In the genomic region with DNA sequence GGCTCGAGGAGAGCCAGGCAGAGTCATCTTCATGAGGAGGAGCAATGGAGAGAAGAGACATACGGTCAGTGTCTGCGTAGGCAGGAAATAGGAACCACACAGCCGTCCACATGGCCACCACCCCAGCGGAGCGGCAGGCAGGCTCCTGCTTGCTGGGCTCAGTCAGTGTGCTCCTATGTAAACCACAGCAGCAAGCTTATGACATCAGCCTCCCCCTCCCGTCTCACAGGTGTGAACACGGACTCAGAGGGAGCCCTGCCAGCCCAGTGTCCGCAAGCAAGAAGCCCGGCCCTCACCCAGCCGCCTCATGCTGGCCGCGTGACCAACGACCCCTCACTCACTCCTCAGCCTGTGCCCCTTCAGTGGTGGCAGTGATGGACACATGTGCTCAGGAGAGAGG, we compare ENCODE assay signal across 17 mouse cellular contexts.
A peak's percentile ranks its signal among the peaks of the same experiment; 100 is the strongest.
DNase-seq lines count a peak whose midpoint lies in the region; ATAC-seq and TF ChIP-seq lines count a peak whose summit lies in the region.
"Had no signal": no experiment of that assay in that cellular context is flagged by ENCODE, and none has a peak within 500 bp of the region (broad histone marks: within the 10 kb centered on the region; RNA-seq: fewer than 3 reads in every experiment).

No protein-coding gene starts in this region.

- H3K27me3 ChIP-seq in heart, embryonic 12.5 days (replicated peaks): no peaks in the 10 kb centered on the region
- H3K27me3 ChIP-seq: midbrain, embryonic 15.5 days had no signal

- no peak for ATAC-seq in heart, embryonic 12.5 days (ENCODE audit: insufficient number of reproducible peaks, low FRiP score)
- ATAC-seq: forebrain, postnatal 0 days; hindbrain, embryonic 16.5 days; midbrain, embryonic 15.5 days had no signal

- no peak overlapping the region for H3K9ac ChIP-seq in heart, embryonic 12.5 days
- H3K9ac ChIP-seq: forebrain, postnatal 0 days; midbrain, embryonic 15.5 days had no signal

- no peaks in the 10 kb centered on the region for H3K36me3 ChIP-seq in heart, embryonic 12.5 days
- H3K36me3 ChIP-seq: midbrain, embryonic 15.5 days had no signal

- DNase-seq in heart, adult 8-10 months (ENCODE audit: low spot score): no peak
- DNase-seq in left cerebral cortex, adult 2 months (ENCODE audit: extremely low spot score in 1 of 2, low spot score in 2 of 2): peak; percentile 28 to 30
- no peak for DNase-seq in left cerebral cortex, adult 11 months (ENCODE audit: low spot score)
- DNase-seq in urinary bladder, postnatal 14 days (ENCODE audit: low spot score): peak; percentile 73
- no peak for DNase-seq in urinary bladder, postnatal 10 days (ENCODE audit: low spot score)
- DNase-seq in telencephalon, adult 2 months (ENCODE audit: low read depth, low spot score): peak; percentile 8
- DNase-seq in yolk sac, embryonic 10.5 days (ENCODE audit: low spot score): no peak
- DNase-seq: adrenal gland, postnatal 14 days; B cell, adult 2 months; cerebellum, postnatal 36 days; forebrain, postnatal 0 days; kidney, adult 8-10 months; thymus, adult 18-20 months had no signal

- WGBS in heart, embryonic 12.5 days: 49% methylated on average over 14 of the region's 14 CpGs

- H3K27ac ChIP-seq in heart, embryonic 12.5 days (ENCODE audit: poor library complexity, severe bottlenecking): peak overlapping the region; percentile 94
- no peak overlapping the region for H3K27ac ChIP-seq in left cerebral cortex, adult 2 months
- H3K27ac ChIP-seq: macrophage; midbrain, embryonic 15.5 days had no signal

- peaks cover 7% of the 10 kb centered on the region; the same call in 1 of the 2 replicates for H3K9me3 ChIP-seq in heart, embryonic 12.5 days (replicated peaks)
- H3K9me3 ChIP-seq: midbrain, embryonic 15.5 days had no signal

- H3K4me3 ChIP-seq in heart, embryonic 12.5 days: no peak overlapping the region
- H3K4me3 ChIP-seq in left cerebral cortex, adult 2 months: no peak overlapping the region
- H3K4me3 ChIP-seq: midbrain, embryonic 15.5 days had no signal

- TF ChIP-seq CTCF in left cerebral cortex, adult 2 months (IDR thresholded peaks at IDR 0.05): no peak

- intact Hi-C loops in left cerebral cortex, adult 2 months (cut with DNase I): no loop called here

- H3K4me1 ChIP-seq in heart, embryonic 12.5 days (replicated peaks): peaks cover 69% of the 10 kb centered on the region

- no peak overlapping the region for H3K4me2 ChIP-seq in heart, embryonic 12.5 days
- H3K4me2 ChIP-seq: midbrain, embryonic 15.5 days had no signal

Comparison
In these comparisons a context has a peak if more than half of its experiments do, and no peak if none do; other contexts are left out.
1. DNase-seq: peak in left cerebral cortex, adult 2 months (2 of 2), urinary bladder, postnatal 14 days (single experiment) and telencephalon, adult 2 months (single experiment); none in heart, adult 8-10 months (single experiment), left cerebral cortex, adult 11 months (single experiment), urinary bladder, postnatal 10 days (single experiment) and yolk sac, embryonic 10.5 days (single experiment).